Mouse (Mus musculus) right cerebral cortex, adult 2 months (tissue): ENCODE data around the gene Arrb1.
"Not testable (repeated sequence)": the region's sequence is repeated elsewhere in the genome, so short reads cannot be mapped to it uniquely, and the experiment has no call there.

ENCODE experiments used
- DNase-seq, 2 experiments: peaks; one replicate each; pipeline ENCODE4 v3.0.0; 2021 to 2022; ENCODE audit warnings: low spot score in 2 of 2

Gene Arrb1

DNA sequence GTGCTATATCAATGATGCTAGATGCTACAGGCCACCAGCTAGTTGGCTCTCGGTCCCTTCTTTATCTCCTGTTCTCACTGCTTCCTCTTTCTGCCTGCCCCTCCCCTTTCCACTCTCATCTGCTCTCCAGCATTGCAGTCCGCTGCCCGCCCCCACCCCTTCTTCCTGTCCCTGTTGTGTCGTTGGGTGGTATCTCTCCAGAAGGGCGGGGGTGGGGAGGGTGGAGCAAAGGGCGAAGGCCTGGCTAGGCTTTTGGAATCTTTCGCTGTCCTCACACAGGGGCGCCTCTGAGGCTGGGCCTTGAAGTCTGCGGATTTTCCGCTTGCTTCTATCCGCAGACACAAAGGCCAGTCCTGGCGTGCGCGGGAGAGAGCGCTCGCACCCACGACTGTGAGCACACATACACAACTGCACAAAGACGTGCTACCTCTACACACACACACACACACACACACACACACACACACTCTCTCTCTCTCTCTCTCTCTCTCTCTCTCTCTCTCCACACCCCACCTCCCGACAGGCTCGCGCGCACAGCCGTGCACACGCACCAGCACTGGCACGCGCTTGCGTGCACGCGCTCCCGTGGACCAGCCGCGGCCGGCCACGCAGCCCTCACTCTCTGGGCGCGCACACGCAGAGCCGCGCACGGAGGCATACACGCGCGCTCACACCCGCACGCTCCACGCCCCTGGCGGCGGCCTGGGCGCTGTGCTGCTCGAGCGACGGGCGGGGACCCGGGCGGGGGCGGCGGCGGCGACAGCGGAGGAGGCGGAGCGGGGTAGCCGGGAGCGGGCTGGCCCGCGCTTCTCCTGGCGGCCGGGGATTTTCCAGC is at the start of gene Arrb1:
Gene Arrb1, plus strand, starts transcription at position 566 of the 835 bp plus-strand sequence.
- peak; percentile 78 to 85 for DNase-seq

DNA sequence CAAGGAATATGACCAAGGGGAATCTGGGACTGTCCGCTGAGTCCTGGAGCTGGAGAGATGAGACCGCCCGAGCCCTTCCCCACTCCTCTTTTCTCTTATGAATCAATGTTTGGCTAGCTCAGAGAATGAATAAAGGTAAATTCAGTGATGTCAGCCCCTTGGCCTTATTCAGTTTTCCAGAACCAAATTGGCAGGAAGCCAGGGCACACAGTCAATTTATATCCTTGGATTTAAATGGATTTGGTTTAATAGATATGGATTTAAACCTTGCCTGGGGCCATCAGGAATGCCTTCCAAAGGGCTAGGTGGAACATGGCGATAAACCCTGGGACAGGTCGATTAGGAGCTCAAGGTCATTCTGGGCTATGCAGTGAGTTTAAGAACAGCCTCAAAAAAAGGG is 45.6 kb upstream of the Arrb1 start:
- no peak for DNase-seq

DNA sequence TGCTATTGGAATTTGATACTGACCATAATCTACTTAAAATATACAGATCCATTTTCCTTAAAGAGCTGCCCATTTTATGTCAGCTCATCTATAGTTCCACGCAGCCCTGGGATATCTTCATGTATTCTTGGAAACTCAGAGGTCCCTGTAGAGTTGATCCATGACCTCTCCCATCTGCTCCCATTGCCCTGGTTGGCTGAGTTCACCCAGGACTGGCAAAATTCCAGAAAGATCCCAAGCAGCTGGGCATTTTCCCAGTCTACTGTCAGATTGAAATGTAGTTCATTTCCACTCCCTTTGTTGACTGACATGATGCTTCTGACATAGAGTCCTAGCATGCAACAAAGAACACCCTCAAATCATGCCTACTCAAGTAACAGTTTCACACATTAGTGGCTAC is 36.1 kb upstream of the Arrb1 start:
- no peak for DNase-seq

DNA sequence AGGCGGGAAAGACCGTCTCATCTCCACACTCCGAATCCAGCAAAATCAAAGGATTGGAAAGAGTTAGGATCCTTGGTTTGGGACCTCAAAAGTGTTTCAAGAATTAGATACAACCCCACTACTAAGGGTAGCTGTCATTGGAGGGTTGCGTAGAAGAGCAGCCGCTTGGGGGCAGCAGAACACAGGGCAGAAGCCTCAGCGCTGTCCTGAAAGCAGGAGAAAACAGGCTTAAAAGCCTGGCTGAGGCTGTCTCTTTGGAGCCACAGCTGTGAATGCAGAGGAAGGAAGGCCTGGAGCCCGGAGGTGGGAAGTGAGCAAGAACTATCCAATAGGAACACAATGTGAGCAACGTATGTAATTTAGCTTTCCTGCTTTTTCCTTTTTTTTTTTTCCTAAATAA is 35.1 kb upstream of the Arrb1 start:
- DNase-seq = peak; percentile 87 to 89

DNA sequence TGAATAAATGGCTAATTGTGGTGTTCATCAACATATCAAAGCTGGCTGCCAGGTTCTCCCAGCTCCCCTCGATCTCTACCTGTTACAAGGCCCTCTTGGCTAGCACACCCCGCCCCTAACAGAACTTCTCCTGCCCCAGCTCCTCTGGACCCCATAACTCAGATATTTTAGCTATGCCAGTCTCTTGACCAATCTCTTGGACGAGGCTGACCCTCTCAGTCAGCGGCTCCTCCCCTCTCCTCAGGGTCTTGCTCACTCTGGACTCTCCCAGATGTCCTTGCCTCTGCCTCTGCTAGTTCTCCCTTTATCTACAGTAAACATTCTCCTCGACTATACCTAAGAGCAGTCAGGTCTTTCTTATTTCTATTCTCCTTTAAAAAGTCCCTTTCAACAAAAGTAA is 34.6 kb upstream of the Arrb1 start:
- DNase-seq = no peak

GRCm38 (mm10) chr7:99501148-99501547 is 34.1 kb upstream of the Arrb1 start:
- no peak for DNase-seq

DNA sequence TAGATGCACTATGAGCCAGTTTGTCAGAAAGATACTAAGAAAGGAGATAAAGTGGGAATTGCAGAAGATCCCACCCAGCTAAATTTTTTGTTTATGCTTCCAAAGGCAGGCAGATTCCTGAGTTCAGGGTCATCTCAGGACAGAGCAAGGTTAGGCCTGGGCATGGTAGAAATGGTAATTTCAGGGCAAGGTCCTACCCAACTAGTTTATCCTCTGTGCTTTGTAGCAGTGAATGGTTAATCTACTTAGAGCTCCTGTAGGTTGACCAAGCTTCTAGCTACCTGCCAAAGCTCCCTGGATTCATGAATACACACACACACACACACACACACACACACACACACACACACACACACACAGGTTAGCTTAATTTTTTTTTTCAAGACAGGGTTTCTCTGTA is 30.7 kb upstream of the Arrb1 start:
- no peak for DNase-seq

DNA sequence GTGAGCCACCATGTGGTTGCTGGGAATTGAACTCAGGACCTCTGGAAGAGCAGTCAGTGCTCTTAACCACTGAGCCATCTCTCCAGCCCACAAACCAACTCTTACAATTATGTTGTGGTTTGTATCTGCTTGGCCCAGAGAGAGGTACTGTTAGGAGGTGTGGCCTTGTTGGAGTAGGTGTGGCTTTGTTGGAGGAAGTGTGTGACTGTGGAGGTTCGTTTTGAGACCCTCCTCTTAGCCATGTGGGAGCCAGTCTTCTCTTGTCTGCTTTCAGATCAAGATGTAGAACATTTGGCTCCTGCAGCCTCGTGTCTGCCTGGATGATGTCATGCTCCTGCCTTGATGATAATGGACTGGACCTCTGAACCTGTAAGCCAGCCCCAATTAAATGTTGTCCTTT is 27.1 kb upstream of the Arrb1 start:
- DNase-seq = not testable (repeated sequence)

DNA sequence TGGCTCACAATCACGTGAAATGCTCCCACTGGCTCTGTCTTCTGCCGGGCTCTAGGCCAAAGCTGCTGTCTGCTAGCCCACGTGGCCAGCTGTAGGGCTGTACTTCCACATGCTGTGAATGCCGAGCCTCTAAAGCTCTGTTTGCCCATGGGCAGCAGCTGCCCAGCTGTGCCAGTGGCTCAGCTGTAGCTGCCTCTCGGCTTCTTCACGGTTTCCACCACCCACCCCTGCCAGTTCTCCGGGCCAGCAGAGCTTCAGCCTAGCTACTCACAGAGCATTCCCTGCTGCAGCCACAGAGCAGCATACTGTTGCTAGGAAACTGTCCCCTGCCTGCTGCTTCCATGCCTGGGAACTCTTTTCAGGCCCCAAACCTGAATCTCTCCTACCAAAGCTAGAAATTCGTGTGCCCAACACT is 25.2 kb upstream of the Arrb1 start:
- peak; percentile 59 to 77 for DNase-seq

DNA sequence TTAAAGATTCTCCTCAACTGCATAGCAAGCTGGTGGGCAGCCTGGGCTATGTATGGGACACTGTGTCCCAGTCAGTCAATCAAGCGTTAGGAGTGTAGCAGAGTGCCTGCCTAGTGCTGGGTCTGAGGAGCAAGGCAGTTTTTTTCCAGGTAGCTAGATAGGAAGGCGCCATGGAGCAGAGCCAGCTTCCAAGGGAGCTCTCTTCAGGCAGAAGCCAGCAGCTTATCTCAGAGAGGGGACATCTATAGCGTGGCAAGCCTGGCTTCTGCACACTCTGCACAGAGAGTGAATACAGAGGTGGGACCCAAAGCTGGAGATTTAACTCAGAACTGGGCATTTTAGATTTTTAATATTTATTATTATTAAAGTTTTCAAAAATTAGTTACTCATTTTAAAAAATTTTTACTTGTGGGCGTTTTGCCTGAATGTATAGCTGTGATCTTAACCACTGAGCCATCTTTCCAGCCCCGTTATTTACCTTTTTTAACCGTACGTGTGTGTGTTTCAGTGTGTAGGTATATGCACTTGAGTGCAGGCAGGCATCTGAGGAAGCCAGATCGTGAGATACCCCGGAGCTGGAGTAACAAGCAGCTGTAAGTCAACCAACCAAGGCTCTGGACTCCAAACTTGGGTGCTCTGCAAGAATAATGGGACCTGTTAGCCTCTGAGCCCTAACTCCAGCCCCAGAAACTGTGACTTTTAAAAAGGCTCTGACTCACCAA is 19.0 kb upstream of the Arrb1 start:
- no peak for DNase-seq

DNA sequence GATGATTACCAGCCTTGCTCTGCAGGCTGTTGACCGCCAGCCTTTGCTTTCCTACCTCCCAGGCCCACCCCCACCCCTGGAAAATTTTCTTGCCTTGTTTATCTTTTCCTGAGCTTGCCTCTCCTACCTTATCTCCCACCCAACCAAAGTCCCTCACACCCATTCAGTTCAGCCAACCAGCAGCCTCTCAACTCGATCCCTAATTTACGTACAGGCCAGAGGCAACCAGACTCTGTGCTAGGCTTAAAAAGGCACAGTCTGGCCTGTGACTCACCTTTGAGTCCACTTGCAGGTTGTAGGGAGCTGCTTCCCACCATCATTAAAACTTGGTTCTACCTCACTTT is 18.5 kb upstream of the Arrb1 start:
- no peak for DNase-seq

DNA sequence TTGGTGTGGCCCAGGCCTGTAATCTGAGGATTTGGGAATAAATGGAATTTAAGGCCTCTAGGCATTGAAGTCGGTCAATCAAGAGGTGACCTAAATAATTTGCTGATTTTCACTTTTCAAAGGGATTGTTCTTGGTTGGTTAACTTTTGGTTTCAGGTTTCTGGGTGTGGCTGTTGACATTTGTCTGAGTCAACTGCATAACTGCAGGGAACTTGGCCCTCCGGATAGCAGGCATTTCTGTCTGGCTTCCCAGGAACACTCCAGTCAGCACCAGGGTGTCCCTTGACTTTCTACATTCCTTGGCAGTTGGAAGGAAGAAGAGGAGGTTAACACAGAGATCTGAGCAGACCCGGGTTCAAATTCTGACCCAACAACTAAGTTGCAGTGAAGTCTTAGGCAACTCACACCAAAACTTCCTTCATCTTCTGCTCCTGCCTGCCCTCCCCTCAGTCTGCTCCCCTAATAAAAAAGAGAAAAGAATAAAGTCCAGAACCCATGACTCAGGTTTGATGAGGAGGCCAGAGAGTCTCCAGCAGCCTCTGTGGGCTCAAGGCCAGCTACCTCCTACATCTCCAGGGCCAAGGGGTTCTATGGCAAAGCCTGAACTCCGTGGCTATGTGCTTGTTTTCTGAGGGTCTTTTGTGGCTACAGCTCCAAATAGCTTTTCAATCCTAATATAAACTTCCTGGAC is 16.2 kb upstream of the Arrb1 start:
- DNase-seq = no peak

- DNase-seq = no peak
Measured at GRCm38 (mm10) chr7:99523121-99523520, 12.1 kb upstream of the Arrb1 start.

GRCm38 (mm10) chr7:99523837-99524236 is 11.4 kb upstream of the Arrb1 start:
- no peak for DNase-seq

DNA sequence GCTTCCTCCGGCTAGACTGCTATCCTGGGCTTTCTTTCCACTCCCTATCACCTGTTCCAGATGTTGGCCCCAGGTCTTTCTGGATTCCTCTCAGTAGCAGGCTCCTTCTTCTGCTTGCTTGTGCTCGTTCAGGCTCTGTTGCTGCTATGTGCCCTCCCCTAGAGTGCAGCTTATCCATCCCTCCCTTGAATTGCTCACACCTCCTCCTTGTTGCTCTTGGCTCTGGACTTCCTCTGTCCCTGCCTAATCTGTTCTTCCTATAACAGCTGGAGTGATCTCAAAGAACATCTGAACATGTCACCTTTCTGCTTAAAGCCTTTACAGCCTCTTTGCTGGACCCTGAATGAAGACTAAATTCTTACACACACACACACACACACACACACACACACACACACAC is 6.7 kb upstream of the Arrb1 start:
- no peak for DNase-seq

GRCm38 (mm10) chr7:99529410-99529809 is 5.9 kb upstream of the Arrb1 start:
- peak; percentile 73 to 75 for DNase-seq

DNA sequence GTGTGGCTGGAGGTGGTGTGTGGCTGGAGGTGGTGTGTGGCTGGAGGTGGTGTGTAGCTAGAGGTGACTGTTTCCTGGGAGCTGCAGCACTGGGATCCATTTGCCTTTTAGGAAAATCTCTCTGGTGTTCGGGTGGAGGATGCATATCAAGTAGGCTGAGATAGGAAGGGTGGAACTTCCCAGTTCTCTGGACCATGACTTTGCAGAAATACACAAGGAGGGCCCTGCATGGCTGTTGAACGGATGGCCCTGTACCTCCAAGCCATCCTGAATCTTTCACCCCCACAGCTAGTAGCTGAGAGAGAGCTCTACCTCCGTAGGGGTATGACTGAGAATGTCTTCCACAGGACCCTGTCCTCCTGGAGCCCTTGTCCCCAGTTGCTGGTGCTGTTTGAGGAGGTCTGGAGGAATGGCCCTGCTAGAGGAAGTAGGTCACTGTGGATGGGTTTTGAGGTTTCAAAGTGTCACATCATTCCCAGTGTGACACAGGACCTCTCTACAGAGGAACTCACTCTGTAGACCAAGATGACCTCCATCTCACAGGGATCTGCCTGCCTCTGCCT is 3.8 kb upstream of the Arrb1 start:
- no peak for DNase-seq

DNA sequence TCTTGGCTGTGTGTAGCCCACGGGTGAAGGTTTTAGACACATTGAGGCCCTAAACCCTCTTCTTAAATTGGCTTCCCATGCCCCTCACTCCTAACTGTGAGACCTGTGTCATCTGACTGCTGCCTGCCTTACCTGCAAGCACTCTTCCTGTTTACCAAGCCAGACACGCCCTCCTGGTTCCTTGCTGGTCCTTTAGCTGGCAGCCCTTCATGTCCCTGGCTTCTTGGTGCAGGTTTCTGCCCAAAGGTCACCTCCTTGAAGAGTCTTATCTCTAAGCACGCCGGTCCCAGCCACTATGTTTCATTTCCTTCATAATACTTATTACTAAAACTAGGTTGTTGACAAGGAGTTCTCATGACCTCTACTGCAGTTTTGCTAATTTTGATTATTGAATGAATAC is 2.7 kb upstream of the Arrb1 start:
- no peak for DNase-seq

DNA sequence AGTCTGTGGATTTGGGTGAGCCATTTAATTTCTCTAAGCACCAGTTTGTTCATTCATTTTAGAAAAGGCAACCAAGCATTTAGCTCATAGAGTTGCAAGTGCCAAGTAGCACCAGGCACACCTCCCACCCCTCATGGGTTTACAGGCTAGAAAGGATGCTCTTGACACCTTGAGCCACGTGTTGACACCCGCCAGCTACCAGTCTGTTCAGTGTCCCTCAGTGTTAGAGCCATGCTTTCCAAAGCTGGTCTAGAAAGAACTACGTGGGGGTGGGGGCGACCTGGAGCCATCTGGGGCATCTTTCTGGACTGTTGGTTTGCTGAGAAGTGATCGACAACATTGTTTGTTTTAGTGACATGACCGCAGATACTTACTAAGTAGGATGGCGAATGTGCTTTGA is 1.7 kb upstream of the Arrb1 start:
- DNase-seq = no peak

- DNase-seq = no peak
Measured at GRCm38 (mm10) chr7:99534501-99534900, 765 bp upstream of the Arrb1 start.

- DNase-seq = peak; percentile 48 to 70
Measured at GRCm38 (mm10) chr7:99535741-99536501, 655 bp downstream of the Arrb1 start.
